Mouse (Mus musculus) left cerebral cortex, adult 2 months (tissue): ENCODE data around the gene Banf1. TPM values are rescaled to one million over a fixed set of nuclear protein-coding genes. Genes with fewer than 3 reads are reported as not detected.
"Not testable (repeated sequence)": the region's sequence is repeated elsewhere in the genome, so short reads cannot be mapped to it uniquely, and the experiment has no call there.

Experiments
- DNase-seq, 2 experiments: peaks; one replicate each; pipeline ENCODE4 v3.0.0; 2021 to 2022; ENCODE audit warnings: low spot score in 2 of 2, mixed read lengths in 1 of 2; ENCODE audit errors: extremely low spot score in 1 of 2
- H3K27ac ChIP-seq: fragments of 200-600 bp; 2 replicates; pipeline ENCODE4 v1.8.1; 2022
- H3K4me3 ChIP-seq: fragments of 200-600 bp; 2 replicates; pipeline ENCODE4 v1.8.1; 2022
- CTCF ChIP-seq: fragments of 200-600 bp; IDR thresholded peaks from 2 replicates; pipeline ENCODE4 v1.8.1; 2022; ENCODE audit warnings: antibody characterized with exemption, mild to moderate bottlenecking, moderate library complexity
- intact Hi-C: fragments of 180-260 bp; cut with DNase I; formaldehyde crosslinking; loops from one replicate; pipeline ENCODE4 v1.15.1; 2025
- total RNA-seq, 2 experiments: library from RNA; stranded (reverse); gene quantifications; 2 replicates each; pipeline ENCODE4 v1.2.3; 2021

Gene Banf1
- total RNA-seq, 2 experiments from 2014 or later: 75.5 to 82.2 TPM

- no peak for DNase-seq
- Histone ChIP-seq H3K27ac (no peak overlapping the region), H3K4me3 (no peak overlapping the region)
- intact Hi-C loops: no loop called here
- TF ChIP-seq CTCF: peak; percentile 14
Measured at GRCm38 (mm10) chr19:5370932-5371331, 4.0 kb upstream of the Banf1 start.

GRCm38 (mm10) chr19:5367455-5367854 lies 487 bp upstream of the Banf1 start:
- no peak; the same call in 1 of the 2 replicates for TF ChIP-seq CTCF
- intact Hi-C loops: loop anchor here (2.0 to 5.0 kb wide), 3 partner anchors 57 to 320 kb away; partner anchors contain the start of genes AI837181, Drap1, Map3k11 and Mus81
- H3K27ac ChIP-seq: no peak overlapping the region; the same call in none of the 2 replicates
- H3K4me3 ChIP-seq: peak overlapping the region; percentile 88
- DNase-seq: no peak

- H3K4me3 ChIP-seq: peak within 1 kb of the TSS; percentile 88
- TF ChIP-seq CTCF: peak; percentile 36
- peak within 1 kb of the TSS; percentile 94 for H3K27ac ChIP-seq
- intact Hi-C loops: loop anchor here (1.0 to 5.0 kb wide), 4 partner anchors 22 to 321 kb away; partner anchors contain the start of genes AI837181, Drap1, Map3k11 and Mus81
- DNase-seq: peak; percentile 91 to 94
Measured at GRCm38 (mm10) chr19:5366175-5367052, 554 bp downstream of the Banf1 start, which contains the start of gene Eif1ad. TSS of gene Eif1ad (plus strand) at chr19:5366741.

- Histone ChIP-seq H3K27ac (peak overlapping the region; percentile 94), H3K4me3 (peak overlapping the region; percentile 88)
- intact Hi-C loops: loop anchor here (1.0 to 5.0 kb wide), 4 partner anchors 23 to 322 kb away; partner anchors contain the start of genes AI837181, Drap1, Map3k11 and Mus81
- no peak for DNase-seq
- no peak for TF ChIP-seq CTCF
Measured at GRCm38 (mm10) chr19:5365751-5366150, 1.2 kb downstream of the Banf1 start.

GRCm38 (mm10) chr19:5364124-5364523 lies 2.8 kb downstream of the Banf1 start:
- intact Hi-C loops: no loop called here
- no peak for DNase-seq
- Histone ChIP-seq H3K27ac (no peak overlapping the region), H3K4me3 (no peak overlapping the region)
- TF ChIP-seq CTCF: no peak

- TF ChIP-seq CTCF: no peak
- no peak for DNase-seq
- Histone ChIP-seq H3K27ac (no peak overlapping the region), H3K4me3 (no peak overlapping the region)
- intact Hi-C loops: no loop called here
Measured at GRCm38 (mm10) chr19:5362186-5362585, 4.8 kb downstream of the Banf1 start.

- no peak overlapping the region for H3K4me3 ChIP-seq
- intact Hi-C loops: no loop called here
- no peak overlapping the region for H3K27ac ChIP-seq
Measured at GRCm38 (mm10) chr19:5356080-5356479, 10.9 kb downstream of the Banf1 start.

GRCm38 (mm10) chr19:5353609-5354008 lies 13.4 kb downstream of the Banf1 start:
- intact Hi-C loops: no loop called here
- DNase-seq: no peak
- H3K27ac ChIP-seq: no peak overlapping the region
- no peak for TF ChIP-seq CTCF
- H3K4me3 ChIP-seq: no peak overlapping the region

More at GRCm38 (mm10) chr19:5356080-5356479, 10.9 kb downstream of the Banf1 start:
- no peak for DNase-seq
- no peak for TF ChIP-seq CTCF

GRCm38 (mm10) chr19:5349502-5349873 lies 17.5 kb downstream of the Banf1 start, which contains the start of gene Cst6:
TSS of gene Cst6 (minus strand) at chr19:5349574.
- intact Hi-C loops: loop anchor here (2.0 to 10.0 kb wide), 2 partner anchors 47 to 155 kb away; no protein-coding TSS in a partner anchor
- Histone ChIP-seq H3K4me3 (peak within 1 kb of the TSS; percentile 55), H3K27ac (peak within 1 kb of the TSS; percentile 82)
- not testable (repeated sequence) for DNase-seq

- peak in 1 of 2 experiments; percentile 36 for DNase-seq
- peak; percentile 68 for TF ChIP-seq CTCF
- intact Hi-C loops: loop anchor here (2.0 to 10.0 kb wide), 2 partner anchors 46 to 154 kb away; no protein-coding TSS in a partner anchor
- peak overlapping the region; percentile 55 for H3K4me3 ChIP-seq
- peak overlapping the region; percentile 82 for H3K27ac ChIP-seq
Measured at GRCm38 (mm10) chr19:5348526-5349501, 18.2 kb downstream of the Banf1 start.

- H3K27ac ChIP-seq: no peak overlapping the region
- H3K4me3 ChIP-seq: no peak overlapping the region
- TF ChIP-seq CTCF: no peak
- DNase-seq: no peak
- intact Hi-C loops: loop anchor here (2.0 to 10.0 kb wide), 2 partner anchors 45 to 153 kb away; no protein-coding TSS in a partner anchor
Measured at GRCm38 (mm10) chr19:5348064-5348463, 18.9 kb downstream of the Banf1 start.
